Mouse (Mus musculus) heart, embryonic 15.5 days (tissue): Measurements from ENCODE around the gene Bpgm. TPM values are rescaled to one million over a fixed set of nuclear protein-coding genes. Genes with fewer than 3 reads are reported as not detected.

Experiments
- polyA plus RNA-seq: library from polyadenylated mRNA; unstranded; fragments of >200 nt; fragmentation: Nextera tagmentation; extraction: Ambion mirVana; gene quantifications from 2 replicates; pipeline ENCODE4 v1.2.1, GENCODE M21; 2015

Bpgm gene
- polyA plus RNA-seq, 1 experiment from 2014 or later: 112 TPM

Other genes with a start within 250 kb of the Bpgm start
- 150 and 163 TPM in 2 replicates for gene Akr1b3, start 158.7 kb upstream of the Bpgm start, polyA plus RNA-seq
- gene Akr1b8, start 122.1 kb upstream of the Bpgm start, polyA plus RNA-seq: 9.3 and 9.4 TPM in 2 replicates
- gene Akr1b10, start 92.0 kb upstream of the Bpgm start, polyA plus RNA-seq: 60.6 and 64.6 TPM in 2 replicates
- 1.8 TPM in 1 of 2 replicates, not detected in the other for gene Akr1b7, start 63.9 kb upstream of the Bpgm start, polyA plus RNA-seq
- gene Cald1, start 122.3 kb downstream of the Bpgm start, polyA plus RNA-seq: 164 TPM in 2 replicates